15 mouse cellular contexts compared by ENCODE assay signal in the genomic region with DNA sequence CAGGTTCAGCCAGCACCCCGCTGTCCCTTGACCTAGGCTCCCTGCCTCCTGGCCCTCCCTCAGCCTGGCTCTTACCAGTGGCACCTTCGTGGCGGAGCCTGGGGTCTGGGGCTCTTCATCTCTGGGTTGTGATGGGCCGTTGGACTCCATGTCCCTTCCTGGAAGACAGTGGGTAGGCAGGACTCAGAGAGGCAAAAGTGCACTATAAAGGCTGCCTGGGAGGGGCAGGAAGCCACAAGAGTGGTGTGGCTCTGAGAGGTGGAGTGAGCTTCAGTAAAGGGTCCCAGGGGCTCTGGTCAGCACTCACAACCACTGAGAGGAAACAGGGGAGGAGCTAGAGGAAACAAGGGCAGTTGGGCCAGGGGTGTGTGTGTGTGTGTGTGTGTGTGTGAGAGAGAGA. TPM values are rescaled to one million over a fixed set of nuclear protein-coding genes. Genes with fewer than 3 reads are reported as not detected.
DNase-seq lines count a peak whose midpoint lies in the region; ATAC-seq and TF ChIP-seq lines count a peak whose summit lies in the region.
"Had no signal": no experiment of that assay in that cellular context is flagged by ENCODE, and none has a peak within 500 bp of the region (broad histone marks: within the 10 kb centered on the region; RNA-seq: fewer than 3 reads in every experiment).

No protein-coding gene starts in this region.

- H3K9ac ChIP-seq in heart, embryonic 12.5 days: no peak overlapping the region
- no peak overlapping the region for H3K9ac ChIP-seq in hindbrain, embryonic 13.5 days
- H3K9ac ChIP-seq: lung, embryonic 14.5 days had no signal

- peaks cover 66% of the 10 kb centered on the region for H3K36me3 ChIP-seq in heart, embryonic 12.5 days
- peaks cover 6% of the 10 kb centered on the region; the same call in 1 of the 2 replicates for H3K36me3 ChIP-seq in spleen, adult 2 months (ENCODE audit: control insufficient read depth, insufficient read depth, low read length)
- peaks cover 71% of the 10 kb centered on the region for H3K36me3 ChIP-seq in hindbrain, embryonic 13.5 days

- 71% methylated on average over 4 of the region's 4 CpGs for WGBS in heart, embryonic 12.5 days
- 20% methylated on average over 4 of the region's 4 CpGs for whole genome bisulfite sequencing in spleen, adult 2 months
- 89% methylated on average over 4 of the region's 4 CpGs for WGBS in hindbrain, embryonic 13.5 days

- ATAC-seq in heart, embryonic 12.5 days (ENCODE audit: insufficient number of reproducible peaks, low FRiP score): peak; percentile 24; the same call in 1 of the 2 replicates
- peak; percentile 23 for ATAC-seq in inflammation-experienced regulatory T-cells, adult 6 months
- ATAC-seq in hindbrain, embryonic 13.5 days (ENCODE audit: low FRiP score): no peak

- H3K27ac ChIP-seq in heart, embryonic 12.5 days (ENCODE audit: poor library complexity, severe bottlenecking): no peak overlapping the region
- H3K27ac ChIP-seq in spleen, adult 2 months (ENCODE audit: insufficient read depth, low read length): peak overlapping the region; percentile 92
- no peak overlapping the region; the same call in 1 of the 2 replicates for H3K27ac ChIP-seq in hindbrain, embryonic 13.5 days

- TF ChIP-seq POLR2A in spleen, adult 2 months (IDR thresholded peaks at IDR 0.05; ENCODE audit: low read depth, low read length): no peak

- H3K9me3 ChIP-seq in heart, embryonic 12.5 days (replicated peaks): no peaks in the 10 kb centered on the region
- no peaks in the 10 kb centered on the region for H3K9me3 ChIP-seq in hindbrain, embryonic 13.5 days

- peaks cover 52% of the 10 kb centered on the region for H3K4me1 ChIP-seq in heart, embryonic 12.5 days (replicated peaks)
- H3K4me1 ChIP-seq in spleen, adult 2 months (ENCODE audit: control insufficient read depth, insufficient read depth, insufficient read length): peaks cover 17% of the 10 kb centered on the region; the same call in 1 of the 2 replicates
- H3K4me1 ChIP-seq in hindbrain, embryonic 13.5 days (replicated peaks): peaks cover 20% of the 10 kb centered on the region

- H3K4me3 ChIP-seq in heart, embryonic 12.5 days: no peak overlapping the region
- peak overlapping the region; percentile 76 for H3K4me3 ChIP-seq in spleen, adult 2 months (ENCODE audit: extremely low read depth, insufficient read depth, insufficient read length)
- no peak overlapping the region for H3K4me3 ChIP-seq in hindbrain, embryonic 13.5 days
- H3K4me3 ChIP-seq: erythroblast, embryonic 14.5 days had no signal

- TF ChIP-seq CTCF in spleen, adult 2 months (IDR thresholded peaks at IDR 0.05; ENCODE audit: extremely low read depth, insufficient read depth, insufficient read length, insufficient replicate concordance): no peak

- no peak overlapping the region for H3K4me2 ChIP-seq in heart, embryonic 12.5 days
- no peak overlapping the region for H3K4me2 ChIP-seq in hindbrain, embryonic 13.5 days
- H3K4me2 ChIP-seq: lung, embryonic 14.5 days had no signal

- no peak for DNase-seq in heart, adult 8-10 months (ENCODE audit: low spot score)
- DNase-seq in spleen, adult 2 months (ENCODE audit: low read depth in 1 of 2, low spot score in 2 of 2): peak; percentile 7 to 51
- no peak for DNase-seq in spleen, adult 12 weeks (ENCODE audit: low spot score)
- peak; percentile 66 to 68 for DNase-seq in spleen, postnatal 36 days (ENCODE audit: low spot score in 2 of 2)
- no peak for DNase-seq in gastrocnemius, postnatal 25 days
- DNase-seq: heart, postnatal 36 days; kidney, postnatal 10 days; lung, embryonic 14.5 days; retina, postnatal 1 day had no signal

- no peaks in the 10 kb centered on the region for H3K27me3 ChIP-seq in heart, embryonic 12.5 days (replicated peaks)
- H3K27me3 ChIP-seq in spleen, adult 2 months (ENCODE audit: control insufficient read depth, insufficient read depth, low read length): no peaks in the 10 kb centered on the region
- no peaks in the 10 kb centered on the region for H3K27me3 ChIP-seq in hindbrain, embryonic 13.5 days

RNA-seq across cellular contexts. Expression of gene Tnfrsf23, which starts 27.7 kb away (rescaled TPM):
- polyA plus RNA-seq in heart, embryonic 12.5 days (2016; fragmentation: Nextera tagmentation; extraction: Ambion mirVana): 2.8 and 3.1 TPM in 2 replicates
- total RNA-seq in heart, adult 8-10 months (2022): 1 to 10 TPM; 2.9 to 6.1 (median 3.7) TPM
- polyA plus RNA-seq in spleen, adult 2 months (2012; rRNA removed): 0.94 and 0.99 TPM in 2 replicates
- 1 to 10 TPM; 3.3 to 5.0 (median 4.4) TPM for polyA plus RNA-seq in inflammation-experienced regulatory T-cells, adult 6 months (2017; shearing (Covaris generic))
- 1 to 10 TPM; 3.2 to 5.0 TPM for total RNA-seq in gastrocnemius, postnatal 25 days (2021)
- 0.76 and 1.2 TPM in 2 replicates for polyA plus RNA-seq in hindbrain, embryonic 13.5 days (2015; fragmentation: Nextera tagmentation; extraction: Ambion mirVana)

RNA-seq across cellular contexts. Expression of gene Osbpl5, which starts 43.4 kb away (rescaled TPM):
- 36.6 and 40.3 TPM in 2 replicates for polyA plus RNA-seq in heart, embryonic 12.5 days (2016; fragmentation: Nextera tagmentation; extraction: Ambion mirVana)
- 10 to 100 TPM; 17.1 to 29.4 (median 20.3) TPM for total RNA-seq in heart, adult 8-10 months (2022)
- 31.2 and 37.6 TPM in 2 replicates for polyA plus RNA-seq in spleen, adult 2 months (2012; rRNA removed)
- polyA plus RNA-seq in inflammation-experienced regulatory T-cells, adult 6 months (2017; shearing (Covaris generic)): 10 to 100 TPM; 19.0 to 34.0 (median 31.8) TPM
- 10 to 100 TPM; 18.7 to 19.0 TPM for total RNA-seq in gastrocnemius, postnatal 25 days (2021)
- 27.6 and 31.4 TPM in 2 replicates for polyA plus RNA-seq in hindbrain, embryonic 13.5 days (2015; fragmentation: Nextera tagmentation; extraction: Ambion mirVana)
- polyA plus RNA-seq: erythroblast, embryonic 14.5 days had no signal

RNA-seq across cellular contexts. Expression of gene Mrgprg, which starts 53.4 kb away (rescaled TPM):
- not detected in 2 replicates for polyA plus RNA-seq in heart, embryonic 12.5 days (2016; fragmentation: Nextera tagmentation; extraction: Ambion mirVana)
- not detected for total RNA-seq in heart, adult 8-10 months (2022)
- not detected in 2 replicates for polyA plus RNA-seq in spleen, adult 2 months (2012; rRNA removed)
- not detected for polyA plus RNA-seq in inflammation-experienced regulatory T-cells, adult 6 months (2017; shearing (Covaris generic))
- under 1 TPM in 1 of 2 experiments, not detected in 1; 0.29 TPM for total RNA-seq in gastrocnemius, postnatal 25 days (2021)
- not detected in 2 replicates for polyA plus RNA-seq in hindbrain, embryonic 13.5 days (2015; fragmentation: Nextera tagmentation; extraction: Ambion mirVana)
- total RNA-seq: heart, postnatal 36 days had no signal
- polyA plus RNA-seq: cortical plate, adult 2 months; erythroblast, embryonic 14.5 days; lung, embryonic 14.5 days; testis, adult 2 months had no signal

Comparison
In these comparisons a context has a peak if more than half of its experiments do, and no peak if none do; other contexts are left out.
1. DNase-seq: peak in spleen, adult 2 months (2 of 2) and spleen, postnatal 36 days (2 of 2); none in heart, adult 8-10 months (single experiment), spleen, adult 12 weeks (single experiment) and gastrocnemius, postnatal 25 days (single experiment).